Mouse (Mus musculus): ENCODE measurements at regions not wholly inside any gene's neighbourhood (a gene's known extent, or its start where the extent isn't known, plus 50 kb on each side); places are given as distances from the start of the nearest gene placed in this dataset.

DNA sequence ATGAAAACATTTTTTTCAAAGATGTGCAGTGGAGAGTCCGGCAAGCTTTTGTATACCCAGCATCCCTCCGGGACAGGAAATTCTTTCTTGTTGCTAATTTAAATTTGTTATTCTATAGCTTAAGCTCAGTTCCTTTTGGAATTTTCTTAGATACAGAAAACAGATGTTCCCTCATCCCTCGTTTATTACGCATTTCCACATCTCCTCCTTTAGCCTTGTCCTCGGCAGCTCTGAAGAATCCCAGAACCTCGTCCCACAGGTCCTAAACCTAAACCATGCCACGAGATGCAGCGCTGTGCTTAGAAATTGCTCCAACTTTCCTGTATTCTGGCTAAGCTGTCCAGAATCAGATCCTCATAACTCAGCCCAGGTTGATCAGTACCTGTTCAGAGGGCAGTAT is 332.0 kb downstream of the Adgrl2 start:
- no peak for DNase-seq (ENCODE audit: low read depth)

DNA sequence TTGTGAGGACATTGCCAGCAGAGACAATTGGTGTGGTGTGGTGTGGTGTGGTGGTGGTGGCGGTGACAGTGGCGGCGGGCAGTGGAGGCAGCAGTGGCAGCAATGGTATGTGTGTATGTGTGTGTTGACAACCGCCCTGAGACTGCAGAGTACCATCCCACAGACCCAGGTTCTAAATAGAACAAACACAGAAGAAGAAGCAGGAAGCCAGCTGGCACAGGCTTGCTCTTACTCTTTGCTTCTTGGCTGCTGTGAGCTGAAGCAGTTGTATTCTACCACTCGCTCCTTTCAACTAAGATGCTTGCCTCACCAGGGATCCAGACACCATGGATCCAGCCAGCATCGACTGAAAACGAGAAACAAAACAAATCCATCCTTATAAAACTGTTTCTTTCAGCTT is 334.2 kb downstream of the Adgrl2 start:
- DNase-seq (ENCODE audit: low read depth), result no peak

DNA sequence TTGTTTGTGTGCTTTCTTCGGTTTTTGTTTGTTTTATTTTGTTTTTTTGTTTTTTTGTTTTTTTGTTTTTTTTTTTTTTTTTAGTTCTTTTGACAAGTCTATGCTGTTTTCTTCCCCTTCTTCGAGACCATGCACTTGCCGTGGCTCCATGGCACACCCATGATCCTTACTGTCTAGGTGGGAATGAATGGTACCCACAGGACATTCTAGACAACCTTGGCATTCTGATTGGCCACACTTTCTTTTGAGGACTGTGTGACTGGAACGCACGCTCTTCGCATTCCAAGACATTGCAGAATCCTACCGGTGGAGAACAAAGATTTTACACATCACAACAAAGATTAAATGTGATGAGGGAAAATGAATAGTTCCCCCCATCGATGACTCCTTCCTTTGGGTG is 340.1 kb downstream of the Adgrl2 start:
- DNase-seq (ENCODE audit: low read depth), result no peak

DNA sequence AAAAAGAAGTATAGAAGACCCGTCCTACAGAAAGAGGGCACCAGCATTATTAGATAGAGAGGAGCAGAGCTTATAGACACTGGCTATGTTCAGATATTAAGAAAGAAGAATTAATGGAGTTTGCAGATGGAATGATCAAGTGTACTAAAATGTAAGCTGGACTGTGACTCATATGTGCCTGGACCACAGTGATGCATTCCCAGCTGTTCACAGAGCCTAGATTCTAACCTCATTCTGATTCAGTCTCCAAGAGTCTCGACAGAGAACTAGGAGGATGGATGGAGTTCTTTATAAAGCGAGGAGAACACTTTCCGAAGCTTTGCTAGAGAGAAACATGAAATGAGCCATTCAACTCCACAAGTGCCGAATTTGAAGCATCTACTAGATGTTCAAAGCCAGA is 345.4 kb downstream of the Adgrl2 start:
- peak; percentile 75 for DNase-seq (ENCODE audit: low read depth)

DNA sequence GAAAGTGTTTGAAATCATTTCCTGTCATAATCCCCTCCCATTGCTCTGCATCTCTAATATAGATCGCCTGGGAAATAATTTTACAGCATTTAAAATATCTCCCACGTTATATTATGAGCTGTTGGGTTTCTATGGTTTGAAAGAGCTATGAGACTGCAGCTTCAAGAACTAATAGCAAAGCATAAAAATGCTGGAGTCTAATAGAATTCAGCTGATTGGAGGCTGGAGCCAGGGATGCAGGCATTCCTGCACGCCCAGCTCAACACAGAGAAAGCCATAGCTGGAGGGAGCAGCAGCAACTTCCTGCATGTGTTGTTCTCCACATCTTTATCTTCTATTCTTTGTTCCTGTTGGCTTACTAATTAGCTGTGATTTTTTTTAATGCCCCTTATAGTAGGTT is 348.8 kb downstream of the Adgrl2 start:
- DNase-seq (ENCODE audit: low read depth), result no peak

DNA sequence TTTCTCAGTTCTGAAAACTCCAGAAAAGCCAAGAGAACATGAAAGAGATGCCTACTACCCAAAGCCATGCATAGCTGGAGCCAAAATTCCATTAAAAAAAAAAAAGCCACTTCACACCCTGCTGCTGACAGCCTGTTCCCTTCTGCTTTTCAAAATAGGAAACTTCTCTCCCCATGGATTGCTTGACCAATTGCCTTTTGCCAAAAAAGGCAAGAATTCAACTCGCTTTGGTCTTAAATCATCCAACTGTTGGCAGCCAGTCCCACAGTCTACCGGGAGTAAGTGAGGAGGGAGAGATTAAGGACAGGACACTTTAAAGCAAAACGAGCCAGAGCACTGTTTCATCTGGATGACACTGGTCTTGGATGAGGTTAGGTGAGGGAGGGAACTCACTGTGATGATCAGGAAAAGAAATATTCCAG is 349.7 kb downstream of the Adgrl2 start:
- DNase-seq (ENCODE audit: low read depth), result peak; percentile 61

DNA sequence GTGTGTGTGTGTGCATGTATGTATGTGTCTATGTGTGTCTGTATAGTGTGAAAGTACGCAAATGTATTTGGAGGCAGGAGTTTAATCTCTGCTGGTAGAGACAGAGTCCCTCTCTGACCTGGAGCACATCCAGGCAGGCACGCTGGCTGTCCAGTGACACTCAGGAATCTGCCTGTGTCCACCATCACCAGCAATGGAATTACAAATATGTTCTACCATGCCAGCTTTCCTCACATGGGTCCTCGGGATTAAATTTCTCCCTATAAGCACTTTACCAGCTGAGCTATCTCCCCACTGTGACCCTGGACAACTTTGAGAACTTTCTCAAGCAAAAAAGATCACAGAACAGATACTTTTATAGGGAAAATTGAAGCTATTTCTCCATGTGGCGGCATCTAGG is 355.3 kb downstream of the Adgrl2 start:
- no peak for DNase-seq (ENCODE audit: low read depth)

DNA sequence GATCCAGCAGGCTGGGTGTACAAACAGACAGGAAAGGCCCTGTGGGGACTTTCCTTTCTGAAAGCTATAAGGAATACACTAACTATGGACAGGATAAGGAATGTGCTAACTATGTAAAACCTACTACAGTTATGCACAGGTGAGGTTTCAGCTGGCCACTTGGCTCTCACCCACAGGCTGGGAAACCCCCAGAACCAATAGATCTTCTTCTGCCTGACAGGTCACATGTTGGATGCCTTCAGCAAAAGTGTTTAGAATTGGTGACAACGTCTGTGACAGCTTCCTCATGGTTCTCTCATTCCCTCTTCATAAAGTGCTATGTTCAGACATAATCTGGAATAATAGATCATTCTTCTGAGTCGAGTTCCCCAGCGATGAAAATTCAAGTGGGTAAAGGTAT is 356.0 kb downstream of the Adgrl2 start:
- no peak for DNase-seq (ENCODE audit: low read depth)

DNA sequence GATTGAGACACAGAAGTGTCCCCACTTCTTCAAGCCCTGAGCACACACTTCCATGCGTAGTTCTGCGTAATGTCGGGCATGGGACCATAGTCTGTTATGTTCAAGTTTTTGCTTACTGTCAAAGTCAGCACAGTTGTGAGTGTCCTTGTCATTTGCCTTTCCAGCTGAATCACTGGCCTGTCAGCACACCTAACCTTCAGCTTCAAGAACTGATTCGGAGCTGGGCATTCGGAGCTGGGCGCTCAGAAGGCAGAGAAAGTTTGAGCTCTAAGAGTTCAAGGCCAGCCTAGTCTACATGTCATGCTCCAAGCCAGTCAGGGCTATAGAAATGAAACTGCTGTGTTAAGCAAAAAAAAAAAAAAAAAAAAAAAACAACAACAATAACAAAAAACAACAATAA is 357.1 kb downstream of the Adgrl2 start:
- no peak for DNase-seq (ENCODE audit: low read depth)

DNA sequence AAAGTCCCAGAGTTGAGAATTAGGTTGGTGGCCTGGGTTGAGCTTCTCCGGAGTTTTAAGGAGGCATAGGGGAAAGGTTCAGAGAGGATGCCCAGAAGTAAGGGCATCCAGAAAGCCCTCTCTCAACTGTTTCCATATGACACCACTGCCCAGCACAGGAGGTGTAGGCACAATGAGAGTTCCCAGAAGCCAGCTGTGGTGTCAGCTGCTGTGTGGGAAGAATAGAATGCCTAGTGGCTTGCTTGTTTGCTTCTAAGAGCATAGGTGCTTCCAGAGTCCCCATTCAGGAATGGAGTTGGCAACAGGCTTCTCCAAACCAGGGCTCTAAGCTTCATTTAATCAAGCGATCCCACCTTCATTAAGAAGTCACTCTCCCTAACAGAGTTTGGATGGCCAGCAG is 357.9 kb downstream of the Adgrl2 start:
- DNase-seq (ENCODE audit: low read depth), result no peak

DNA sequence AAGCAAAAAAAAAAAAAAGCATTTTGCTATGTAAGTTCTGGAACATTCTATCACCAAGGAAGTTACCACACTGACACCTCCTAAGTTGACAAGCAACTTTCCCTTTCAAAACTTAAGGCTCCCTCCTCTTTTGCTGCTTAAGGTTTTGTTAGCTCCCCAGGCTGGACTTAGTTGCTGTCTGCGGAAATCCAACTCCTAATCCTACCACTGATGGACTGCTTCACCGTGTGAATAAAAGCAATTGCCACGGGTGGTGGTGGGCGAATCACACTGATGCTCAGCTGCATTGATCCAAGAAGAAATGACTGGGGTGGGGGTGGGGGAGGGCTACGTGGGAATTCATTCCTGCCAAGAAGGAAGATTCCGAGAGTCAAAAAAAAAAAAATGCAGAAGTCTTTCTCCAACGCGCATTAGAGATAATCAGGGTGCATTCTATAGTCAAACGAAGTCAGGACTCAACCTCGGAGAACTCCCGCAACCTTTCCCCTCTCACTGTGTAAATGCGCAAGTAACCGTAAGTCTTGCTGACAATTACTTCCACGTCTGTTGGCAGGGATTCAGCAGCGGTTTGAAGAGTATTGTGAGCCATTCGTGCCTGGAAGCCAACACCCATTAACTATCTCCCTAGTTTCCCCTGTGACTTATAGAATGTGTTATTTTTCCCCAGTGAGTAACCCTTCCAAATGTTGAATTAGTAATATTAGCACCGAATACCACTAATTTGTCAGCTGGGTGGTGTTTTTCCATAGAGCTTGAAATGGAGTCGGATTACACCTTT is 358.8 kb downstream of the Adgrl2 start:
- peak; percentile 81 for DNase-seq (ENCODE audit: low read depth)

DNA sequence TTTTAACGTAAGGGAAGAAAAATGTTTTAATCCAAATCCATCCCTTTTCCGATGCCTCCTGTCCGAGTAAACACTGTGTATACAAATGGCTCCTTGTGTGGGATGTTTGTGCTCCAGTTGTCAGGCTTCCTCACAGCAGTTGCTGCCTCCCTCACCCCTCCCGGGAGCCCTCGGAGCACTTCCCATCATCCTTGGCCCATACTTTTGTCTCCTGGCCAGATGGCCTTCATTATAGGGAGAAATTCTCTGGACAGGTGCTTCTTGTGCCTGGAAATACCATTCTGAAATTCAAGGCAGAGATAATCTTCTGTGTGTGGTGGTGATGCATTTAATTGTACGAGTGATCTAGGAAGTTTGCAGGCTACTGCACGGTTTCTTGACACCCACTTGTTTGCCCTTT is 359.5 kb downstream of the Adgrl2 start:
- no peak for DNase-seq (ENCODE audit: low read depth)

DNA sequence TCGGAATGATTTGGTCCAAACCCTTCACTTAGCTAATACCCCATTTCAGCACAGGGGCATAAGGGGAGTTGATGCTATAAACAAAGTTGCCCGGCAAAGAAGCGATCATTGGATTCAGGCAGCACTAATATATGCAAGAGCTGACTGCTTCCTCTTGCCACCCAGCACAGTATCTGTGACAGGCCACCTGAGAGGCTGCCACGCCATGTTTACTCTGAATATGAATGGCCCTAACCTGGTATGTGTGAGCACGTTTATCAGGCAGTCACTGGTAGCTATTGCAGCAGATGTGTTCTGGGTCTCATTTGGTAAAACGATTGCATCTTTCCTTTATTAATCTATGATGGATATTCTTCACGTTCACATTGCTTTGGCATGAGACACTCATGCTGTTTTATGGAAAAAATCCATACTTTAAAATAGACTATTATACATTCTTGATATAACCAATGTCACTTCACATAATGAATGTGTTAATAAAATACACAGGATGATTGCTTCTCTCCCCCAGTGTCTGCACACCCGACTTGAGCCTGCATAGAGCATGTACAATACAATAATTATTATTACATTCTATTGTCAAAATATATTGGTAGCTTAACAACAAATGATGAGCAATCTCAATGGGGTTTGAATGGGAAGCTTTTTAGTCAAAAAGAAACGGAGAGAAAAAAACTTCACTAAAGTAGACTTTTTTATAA is 375.2 kb downstream of the Adgrl2 start:
- DNase-seq (ENCODE audit: low read depth), result no peak

DNA sequence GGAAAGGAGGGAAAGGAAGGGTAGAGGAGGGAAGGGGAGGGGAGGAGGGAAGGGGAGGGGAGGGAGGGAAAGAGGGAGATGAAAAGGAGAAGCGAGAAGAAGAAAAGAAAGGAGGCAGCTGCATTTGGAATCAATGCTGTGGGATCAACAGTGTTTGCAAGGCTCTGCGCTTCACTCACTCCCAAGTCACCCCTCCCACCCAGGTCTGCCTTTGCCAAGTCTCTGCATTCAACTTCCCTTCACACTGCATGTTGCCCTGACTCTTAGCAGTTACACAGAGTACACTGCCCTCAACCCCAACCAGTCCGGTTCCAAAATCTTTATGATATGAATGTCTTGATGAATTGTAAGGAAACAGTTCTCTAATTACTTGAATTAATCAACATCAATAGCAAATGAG is 376.9 kb downstream of the Adgrl2 start:
- DNase-seq (ENCODE audit: low read depth), result no peak

DNA sequence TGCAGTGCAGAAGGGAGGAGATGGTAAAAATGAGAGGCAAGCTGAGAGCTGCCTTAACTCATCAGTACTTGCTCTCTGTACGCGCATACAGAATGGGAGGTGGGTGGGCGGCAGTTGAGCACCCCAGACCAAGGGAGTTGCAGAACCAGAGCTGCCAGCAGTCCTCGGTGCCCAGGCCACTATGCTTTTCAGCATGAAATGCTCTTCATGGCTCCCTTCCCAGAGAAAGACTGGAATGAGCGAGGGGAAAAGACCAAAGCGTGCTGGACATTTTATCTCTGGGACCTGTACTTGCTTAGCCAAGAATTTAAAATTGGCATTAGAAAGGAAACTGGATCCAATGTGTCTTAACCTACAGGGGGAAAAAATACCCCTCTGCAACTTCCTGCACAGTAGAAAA is 387.1 kb downstream of the Adgrl2 start:
- DNase-seq (ENCODE audit: low read depth), result no peak

DNA sequence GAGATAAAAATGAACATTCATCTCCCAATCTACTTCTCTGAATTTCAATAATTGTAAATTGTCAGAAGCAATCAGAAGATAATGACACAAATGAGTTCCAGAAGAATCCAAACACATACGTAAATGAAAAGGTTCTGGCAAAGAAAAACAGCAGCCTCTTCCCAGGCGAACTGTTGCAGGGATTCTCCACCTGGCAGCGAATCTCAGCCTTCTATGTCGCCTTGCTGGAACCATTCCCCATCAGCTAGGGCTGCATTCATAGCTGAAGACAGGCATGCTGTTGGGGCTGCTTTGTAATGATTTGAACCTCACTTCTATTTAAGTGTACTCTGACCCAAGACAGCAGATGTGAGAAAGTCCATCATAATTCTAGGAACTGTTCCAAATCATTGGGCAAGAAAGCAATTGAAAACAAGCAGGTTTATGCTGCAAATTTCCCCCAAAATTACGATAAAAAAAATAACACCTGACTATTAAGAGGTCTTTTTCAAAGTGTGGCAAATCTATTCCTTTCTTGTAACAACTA is 387.6 kb downstream of the Adgrl2 start:
- DNase-seq (ENCODE audit: low read depth), result peak; percentile 32

DNA sequence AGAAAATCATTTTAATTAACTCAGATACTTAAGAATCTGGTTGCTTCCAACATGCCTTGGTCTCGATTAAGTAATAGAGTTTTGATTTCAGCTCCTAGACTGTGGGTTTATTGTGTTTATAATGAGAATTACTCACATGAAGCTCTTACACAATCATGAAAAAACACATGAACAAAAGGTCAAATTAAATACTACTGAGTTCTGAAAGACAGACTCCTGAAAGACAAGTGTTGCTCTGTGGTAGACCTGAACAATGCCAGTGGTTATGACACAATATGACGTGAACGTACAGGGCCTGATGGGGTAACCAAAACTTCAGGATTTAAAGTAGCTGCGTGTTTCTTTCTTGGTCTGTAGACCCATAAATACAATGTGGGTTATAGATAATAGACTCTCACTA is 394.8 kb downstream of the Adgrl2 start:
- DNase-seq (ENCODE audit: low read depth), result peak; percentile 54

DNA sequence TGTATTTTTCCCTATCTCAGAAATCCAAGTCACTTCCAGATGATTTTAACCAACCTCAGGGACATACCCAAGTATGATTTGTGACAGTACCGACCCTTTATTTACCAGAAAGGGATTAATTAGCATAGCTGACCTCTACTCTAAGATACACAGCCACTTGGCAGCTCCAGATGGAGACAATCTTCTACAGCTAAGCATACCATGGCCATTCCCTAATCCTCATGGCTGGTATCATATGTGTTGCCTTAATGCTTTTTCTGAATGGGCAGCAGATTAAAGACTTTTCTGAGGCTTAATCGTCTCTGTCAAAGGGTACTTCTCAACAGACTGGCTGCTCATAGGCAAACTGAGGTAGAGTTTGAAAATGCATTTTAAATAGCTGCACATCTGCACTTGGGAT is 400.8 kb downstream of the Adgrl2 start:
- no peak for DNase-seq (ENCODE audit: low read depth)

DNA sequence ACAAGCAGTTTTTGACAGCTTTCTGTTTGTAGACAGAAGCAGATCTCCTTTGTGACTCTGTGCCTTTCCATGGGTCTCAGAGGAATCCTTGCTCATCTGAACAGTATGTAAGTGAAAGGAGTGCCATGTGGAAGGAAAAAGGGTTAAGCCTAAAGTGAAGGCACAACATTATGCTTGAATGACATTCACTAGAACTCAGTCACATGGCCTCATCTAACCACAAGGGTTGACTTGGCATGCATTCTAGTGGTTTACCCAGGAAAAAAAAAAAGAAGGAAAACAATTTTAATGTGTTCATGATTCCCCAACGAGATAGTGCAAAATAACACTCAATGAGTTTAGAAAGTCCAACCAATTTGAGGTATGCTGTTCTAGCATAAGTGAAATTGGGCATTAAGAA is 414.6 kb downstream of the Adgrl2 start:
- peak; percentile 16 for DNase-seq (ENCODE audit: low read depth)

DNA sequence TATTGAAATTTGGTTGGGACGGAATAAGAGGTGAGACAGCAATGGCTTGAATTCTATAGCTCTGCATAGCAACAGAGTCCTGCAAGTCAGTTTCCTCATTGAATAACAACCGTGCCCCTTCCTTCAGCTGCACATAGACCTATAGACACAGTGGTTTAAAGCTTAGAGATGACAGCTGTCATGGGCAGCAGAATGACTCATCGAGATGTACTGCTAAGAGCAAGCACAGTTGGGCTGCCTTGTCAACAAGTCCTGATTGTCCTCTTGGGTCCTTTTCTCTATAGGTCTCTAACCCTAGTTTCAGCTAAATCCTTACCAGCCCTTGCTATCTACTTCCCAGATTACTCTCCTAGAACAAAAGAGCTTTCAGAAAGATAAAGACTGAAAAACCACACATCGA is 417.9 kb downstream of the Adgrl2 start:
- no peak for DNase-seq (ENCODE audit: low read depth)

DNA sequence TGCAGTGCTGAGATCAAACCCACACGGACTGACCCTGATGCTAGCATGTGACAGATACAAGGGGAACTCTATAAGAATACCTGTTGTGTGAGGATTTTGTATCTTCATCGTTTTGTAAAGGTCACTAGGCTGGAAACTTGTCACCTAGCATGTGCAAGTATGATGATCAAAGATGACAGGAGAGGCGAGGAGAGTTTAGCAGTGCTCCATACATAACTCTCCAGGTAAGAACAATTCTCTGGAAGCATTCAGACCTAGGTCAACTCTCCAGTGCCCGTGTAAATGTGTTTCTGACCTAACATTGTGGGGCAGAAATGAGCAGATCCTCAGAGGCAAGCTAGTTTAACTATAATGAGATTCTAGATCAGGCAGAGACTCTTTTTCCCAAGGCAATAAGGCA is 425.6 kb downstream of the Adgrl2 start:
- no peak for DNase-seq (ENCODE audit: low read depth)

DNA sequence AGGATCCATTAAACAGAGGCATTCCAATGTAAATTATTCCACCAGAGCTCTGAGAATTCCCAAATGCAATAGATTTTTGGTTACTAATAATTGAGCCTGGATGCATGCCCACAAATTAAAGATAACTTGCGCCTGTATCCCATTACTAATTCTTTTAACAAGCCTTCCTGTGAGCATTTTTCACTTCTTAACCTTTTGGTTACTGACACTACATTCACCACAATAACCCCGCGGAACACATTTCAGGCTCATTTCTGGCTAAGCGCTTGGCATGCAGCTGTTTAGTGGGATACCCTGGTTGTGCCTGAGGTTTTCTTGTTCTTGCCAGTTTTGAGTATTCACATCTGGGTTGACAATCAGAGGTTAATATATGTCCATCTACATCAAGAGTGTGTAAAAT is 429.1 kb downstream of the Adgrl2 start:
- peak; percentile 55 for DNase-seq (ENCODE audit: low read depth)

DNA sequence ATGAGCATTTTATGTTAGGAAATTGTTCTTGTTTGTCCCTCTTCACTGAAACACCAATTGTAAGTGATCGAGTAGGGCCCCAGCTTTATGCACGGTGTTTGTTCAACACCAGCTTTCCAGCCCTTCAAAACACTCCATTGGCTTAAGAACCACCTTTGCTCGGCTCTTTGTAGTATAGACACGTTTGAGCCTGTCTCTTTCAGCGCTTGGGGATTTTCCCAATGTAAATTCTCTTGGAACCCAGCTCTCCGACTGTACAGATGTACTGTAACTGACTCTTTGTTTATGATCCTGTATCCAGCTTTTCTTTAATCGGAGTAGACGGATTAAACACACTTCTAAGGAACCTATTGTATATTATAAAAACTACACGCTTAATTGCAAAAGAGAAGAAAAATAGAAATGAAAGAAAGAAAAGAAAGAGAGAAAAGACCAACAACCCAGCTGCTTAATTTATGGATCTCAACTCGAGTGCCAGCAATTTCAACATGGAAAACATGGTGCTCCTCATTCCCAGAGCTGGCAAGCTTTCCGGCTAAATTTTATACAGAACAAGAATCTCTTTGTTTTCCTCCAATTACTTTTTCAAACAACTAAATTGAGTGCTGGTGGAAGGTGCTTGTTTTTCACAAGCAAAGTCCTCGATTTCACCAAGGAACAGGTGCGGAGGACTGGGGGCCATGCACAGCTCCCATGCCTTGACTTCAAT is 430.4 kb downstream of the Adgrl2 start:
- peak; percentile 14 for DNase-seq (ENCODE audit: low read depth)
